Mouse (Mus musculus): ENCODE results near the gene Wdr19.
"Not testable (repeated sequence)": the region's sequence is repeated elsewhere in the genome, so short reads cannot be mapped to it uniquely, and the experiment has no call there.

Gene Wdr19

DNA sequence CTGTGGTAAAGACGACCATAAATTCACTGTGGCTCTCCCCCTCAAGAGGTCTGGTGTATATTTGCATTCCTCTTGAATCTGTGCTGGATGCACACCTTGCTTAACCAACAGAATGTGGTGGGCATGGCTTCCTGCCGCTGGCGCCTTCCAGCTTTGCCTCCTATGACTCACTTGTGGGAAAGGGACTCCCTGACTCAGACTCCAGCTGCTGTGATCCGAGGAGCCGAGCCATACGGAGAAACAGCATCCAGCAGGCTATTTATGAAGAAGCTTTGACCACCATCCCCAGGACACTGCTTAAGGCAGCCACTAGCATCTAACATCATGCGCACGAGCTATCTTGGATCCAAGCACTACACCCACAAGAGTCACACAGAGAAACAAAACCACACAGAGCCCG is 5.1 kb upstream of the Wdr19 start:
- DNase-seq, result no peak

GRCm38 (mm10) chr5:65204726-65205125 is 5.2 kb downstream of the Wdr19 start:
- no peak for DNase-seq

- DNase-seq, result peak; percentile 58 to 63
Measured at GRCm38 (mm10) chr5:65213321-65213720, 13.8 kb downstream of the Wdr19 start.

GRCm38 (mm10) chr5:65217305-65218269 is 18.1 kb downstream of the Wdr19 start:
- no peak for DNase-seq

DNA sequence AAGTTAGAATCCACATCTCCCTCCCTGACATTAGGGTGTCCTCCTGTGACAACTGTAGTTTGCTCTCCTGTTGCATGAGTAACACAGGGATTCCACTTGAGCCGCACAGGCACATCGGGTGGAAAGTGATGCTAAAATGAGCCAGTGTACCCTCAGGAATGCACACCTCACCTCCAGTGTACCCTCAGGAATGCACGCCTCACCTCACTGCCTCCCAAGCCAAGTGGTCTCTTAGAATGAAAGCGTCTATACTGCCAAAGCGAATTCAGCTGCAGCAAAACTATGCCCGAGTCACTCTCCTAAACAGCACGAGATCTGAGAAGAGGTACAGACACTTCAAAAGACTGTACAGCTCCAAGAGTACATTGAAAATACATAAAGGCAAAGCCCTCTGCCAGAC is 21.5 kb downstream of the Wdr19 start:
- no peak for DNase-seq

GRCm38 (mm10) chr5:65224056-65224455 is 24.6 kb downstream of the Wdr19 start:
- DNase-seq, result no peak

GRCm38 (mm10) chr5:65231289-65232003 is 31.9 kb downstream of the Wdr19 start:
- peak in 1 of 2 experiments; percentile 15 for DNase-seq

- DNase-seq, result peak; percentile 27 to 32
Measured at GRCm38 (mm10) chr5:65242740-65243139, 43.2 kb downstream of the Wdr19 start.

- no peak for DNase-seq
Measured at GRCm38 (mm10) chr5:65247296-65247695, 47.8 kb downstream of the Wdr19 start.

DNA sequence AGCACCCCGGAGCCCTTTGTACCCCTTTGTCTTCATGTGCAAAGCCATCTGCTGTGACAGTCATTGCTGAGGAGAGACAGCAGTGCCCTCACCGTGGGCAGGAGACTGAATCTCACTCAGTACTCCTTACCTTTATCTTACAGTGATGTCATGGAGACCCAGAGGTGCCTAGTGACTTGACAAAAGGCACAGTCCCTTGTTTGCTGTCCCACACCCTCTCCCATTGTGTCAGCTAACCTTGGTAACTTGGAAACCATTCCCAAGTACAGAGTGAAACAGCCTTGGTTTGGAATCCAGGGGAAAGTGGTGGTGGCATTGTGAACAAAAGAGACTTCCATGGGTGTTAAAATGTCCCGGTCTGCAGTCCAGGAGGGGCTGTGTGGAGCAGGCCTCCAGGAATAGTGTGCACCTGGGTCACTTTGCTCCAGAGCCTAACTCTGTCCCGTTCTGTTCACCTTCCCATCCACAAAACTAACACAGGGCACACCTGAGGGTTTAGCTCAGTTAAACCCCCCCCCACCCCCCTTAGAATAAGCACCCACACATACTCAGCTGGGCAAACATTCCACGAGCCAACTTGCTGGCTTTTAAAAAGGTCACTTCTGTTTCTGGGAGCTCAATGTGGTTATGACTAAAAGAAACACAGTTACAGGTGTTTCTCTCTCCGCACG is 50.8 kb downstream of the Wdr19 start:
- no peak for DNase-seq

- no peak for DNase-seq
Measured at GRCm38 (mm10) chr5:65257910-65258505, 58.5 kb downstream of the Wdr19 start.

DNA sequence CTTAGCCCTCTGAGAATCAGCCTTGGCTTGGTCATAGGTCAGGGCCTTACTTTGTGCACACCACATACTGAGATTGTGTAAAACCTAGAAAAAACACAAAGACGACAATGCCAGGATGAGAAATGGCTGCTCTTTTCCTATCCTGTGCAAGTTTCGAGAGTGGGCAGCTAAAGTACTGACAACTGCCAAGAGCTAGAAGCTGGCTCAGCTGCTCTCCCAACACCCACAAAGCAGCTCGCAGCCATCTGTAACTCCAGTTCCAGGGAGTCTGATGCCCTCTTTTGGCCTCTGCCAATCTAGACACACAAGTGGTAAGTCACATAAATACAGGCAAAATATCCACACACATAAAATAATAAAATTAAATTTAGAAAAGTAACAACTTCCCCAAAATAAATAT is 74.5 kb downstream of the Wdr19 start:
- DNase-seq, result no peak

DNA sequence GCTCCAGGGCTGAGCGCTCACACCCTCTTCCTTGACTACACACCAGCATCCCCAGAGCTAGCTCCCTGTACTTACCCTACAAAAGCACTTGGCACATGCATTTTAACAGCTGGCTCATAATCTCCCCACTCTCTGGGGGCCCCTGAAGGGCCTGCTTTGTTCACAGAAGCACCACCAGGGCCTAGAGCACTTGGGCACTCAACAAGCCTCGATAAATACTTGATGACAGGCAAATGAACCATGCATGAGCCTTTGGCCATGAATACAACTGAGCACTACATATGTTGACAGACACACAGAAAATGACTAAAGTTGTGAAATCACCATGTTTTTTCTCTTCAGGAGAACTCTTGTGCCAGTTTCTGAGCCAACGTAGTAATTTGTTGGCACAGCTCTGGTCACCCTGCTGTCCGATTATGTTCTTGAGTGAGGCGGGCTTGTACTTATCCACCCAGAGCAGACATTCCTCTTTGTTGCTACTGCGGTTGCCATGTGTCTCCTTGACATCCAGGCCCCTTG is 79.7 kb downstream of the Wdr19 start:
- DNase-seq, result no peak

GRCm38 (mm10) chr5:65281216-65281615 is 81.7 kb downstream of the Wdr19 start:
- no peak for DNase-seq

- peak; percentile 37 to 39 for DNase-seq
Measured at GRCm38 (mm10) chr5:65284171-65284570, 84.7 kb downstream of the Wdr19 start.

GRCm38 (mm10) chr5:65287751-65288701 is 88.5 kb downstream of the Wdr19 start:
- DNase-seq, result no peak

DNA sequence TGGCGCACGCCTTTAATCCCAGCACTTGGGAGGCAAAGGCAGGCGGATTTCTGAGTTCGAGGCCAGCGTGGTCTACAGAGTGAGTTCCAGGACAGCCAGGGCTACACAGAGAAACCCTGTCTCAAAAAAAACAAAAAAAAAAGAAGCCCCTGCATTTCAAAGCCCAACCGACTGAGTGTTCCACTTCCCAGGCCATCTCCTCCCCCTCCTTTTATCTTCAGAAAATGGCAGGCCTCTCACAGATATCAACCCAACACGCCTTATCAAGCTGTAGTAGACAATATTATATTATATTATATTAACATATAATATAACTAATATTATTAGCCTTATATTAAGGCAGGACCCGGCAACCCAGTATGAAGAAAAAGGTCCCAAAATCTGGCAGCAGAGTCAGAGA is 89.5 kb downstream of the Wdr19 start:
- not testable (repeated sequence) for DNase-seq

GRCm38 (mm10) chr5:65293627-65294026 is 94.1 kb downstream of the Wdr19 start:
- DNase-seq, result no peak

- DNase-seq, result no peak
Measured at GRCm38 (mm10) chr5:65294270-65294669, 94.8 kb downstream of the Wdr19 start.

DNA sequence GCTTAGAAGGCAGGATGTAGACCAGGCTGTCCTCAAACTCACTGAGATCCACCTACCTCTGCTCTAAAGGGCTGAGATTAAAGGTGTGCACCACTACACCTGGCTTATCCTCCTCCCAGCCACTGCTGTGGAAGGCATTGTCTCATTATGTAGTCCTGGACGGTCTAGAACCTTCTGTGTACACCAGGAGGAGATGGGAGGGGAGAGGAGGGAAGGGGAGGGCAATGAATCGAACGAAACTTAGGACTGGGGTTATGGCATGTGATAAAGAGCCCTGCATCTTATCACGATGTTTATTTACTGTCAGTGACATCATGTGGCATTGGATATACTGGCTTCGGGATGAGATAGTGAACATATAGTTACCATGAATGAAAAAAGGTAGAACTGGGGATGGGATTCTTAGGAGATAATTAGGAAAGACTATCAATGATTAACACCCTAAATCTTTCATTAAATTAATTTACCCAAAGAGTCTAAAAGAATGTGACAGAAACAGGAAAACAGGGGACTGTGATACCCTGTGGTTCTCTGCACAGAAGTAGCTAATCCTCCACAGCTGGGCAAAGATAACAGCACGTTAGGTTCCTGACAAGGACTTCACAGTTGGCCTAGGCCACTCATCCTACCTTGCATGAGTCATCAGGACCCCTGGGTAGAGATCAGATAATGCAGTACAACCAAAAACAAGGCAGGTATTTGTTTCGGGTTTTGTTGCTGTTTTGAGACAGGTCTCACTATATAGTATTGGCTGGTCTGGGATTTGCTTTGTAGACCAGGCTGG is 98.9 kb downstream of the Wdr19 start:
- DNase-seq, result no peak

DNA sequence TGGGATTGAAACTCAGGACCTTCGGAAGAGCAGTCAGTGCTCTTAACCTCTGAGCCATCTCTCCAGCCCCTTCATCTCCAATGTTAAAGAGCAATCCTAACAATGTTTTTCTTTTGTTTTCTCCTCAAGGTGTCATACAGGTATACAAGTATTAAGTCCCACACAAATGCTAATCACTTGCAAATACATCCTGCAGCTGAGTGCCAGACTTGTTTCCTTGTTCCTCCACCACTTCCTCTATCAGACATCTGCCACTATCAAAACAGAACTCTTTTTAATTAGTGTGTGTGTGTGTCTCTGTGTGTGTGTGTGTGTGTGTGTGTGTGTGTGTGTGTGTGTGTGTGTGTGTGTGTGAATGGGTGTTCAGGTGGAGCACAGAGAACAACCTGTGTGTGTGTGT is 100.1 kb downstream of the Wdr19 start:
- DNase-seq, result not testable (repeated sequence)

Data from kidney, postnatal 4 days (tissue).